Mouse (Mus musculus) thymus, postnatal 25 days (tissue): ENCODE measurements at regions not wholly inside any gene's neighbourhood (a gene's known extent, or its start where the extent isn't known, plus 50 kb on each side); places are given as distances from the start of the nearest gene placed in this dataset.

Experiments
- DNase-seq: peaks from one replicate; pipeline ENCODE4 v3.0.0; 2022

GRCm38 (mm10) chr8:10760851-10761693 lies 247.2 kb downstream of the Irs2 start:
- no peak for DNase-seq

- no peak for DNase-seq
Measured at GRCm38 (mm10) chr8:10760231-10760630, 248.0 kb downstream of the Irs2 start.

GRCm38 (mm10) chr8:10758151-10758550 lies 250.1 kb downstream of the Irs2 start:
- DNase-seq: no peak

- DNase-seq: no peak
Measured at GRCm38 (mm10) chr8:10754986-10755308, 253.3 kb downstream of the Irs2 start.

- no peak for DNase-seq
Measured at GRCm38 (mm10) chr8:10754232-10754985, 253.8 kb downstream of the Irs2 start.

- DNase-seq: no peak
Measured at GRCm38 (mm10) chr8:10753056-10753455, 255.2 kb downstream of the Irs2 start.

GRCm38 (mm10) chr8:10747150-10747549 lies 261.1 kb downstream of the Irs2 start:
- DNase-seq: no peak

GRCm38 (mm10) chr8:10743241-10743640 lies 265.0 kb downstream of the Irs2 start:
- no peak for DNase-seq

GRCm38 (mm10) chr8:10740837-10741236 lies 267.4 kb downstream of the Irs2 start:
- no peak for DNase-seq

- no peak for DNase-seq
Measured at GRCm38 (mm10) chr8:10738486-10739081, 269.7 kb downstream of the Irs2 start.

- DNase-seq: no peak
Measured at GRCm38 (mm10) chr8:10734746-10735145, 273.5 kb downstream of the Irs2 start.

- no peak for DNase-seq
Measured at GRCm38 (mm10) chr8:10723332-10723731, 284.9 kb downstream of the Irs2 start.

GRCm38 (mm10) chr8:10722742-10723141 lies 285.5 kb downstream of the Irs2 start:
- DNase-seq: no peak

GRCm38 (mm10) chr8:10722342-10722741 lies 285.9 kb downstream of the Irs2 start:
- DNase-seq: no peak

- no peak for DNase-seq
Measured at GRCm38 (mm10) chr8:10721146-10721862, 287.0 kb downstream of the Irs2 start.

- no peak for DNase-seq
Measured at GRCm38 (mm10) chr8:10720398-10720797, 287.9 kb downstream of the Irs2 start.

- no peak for DNase-seq
Measured at GRCm38 (mm10) chr8:10719411-10719810, 288.8 kb downstream of the Irs2 start.

- DNase-seq: no peak
Measured at GRCm38 (mm10) chr8:10717297-10717696, 291.0 kb downstream of the Irs2 start.

GRCm38 (mm10) chr8:10716161-10716560 lies 292.1 kb downstream of the Irs2 start:
- DNase-seq: no peak

GRCm38 (mm10) chr8:10713515-10714042 lies 294.7 kb downstream of the Irs2 start:
- DNase-seq: no peak

GRCm38 (mm10) chr8:10712118-10712689 lies 296.1 kb downstream of the Irs2 start:
- DNase-seq: no peak

GRCm38 (mm10) chr8:10711474-10711873 lies 296.8 kb downstream of the Irs2 start:
- DNase-seq: no peak

- no peak for DNase-seq
Measured at GRCm38 (mm10) chr8:10708509-10708908, 299.7 kb downstream of the Irs2 start.
